Mouse (Mus musculus) liver, postnatal 0 days (tissue): ENCODE results near the gene C1qtnf6.

ENCODE experiments used
- CTCF ChIP-seq: sonication (generic); IDR thresholded peaks from 2 replicates; pipeline ENCODE4 v1.5.1; 2016; ENCODE audit warnings: antibody characterized with exemption, low read depth
- EP300 ChIP-seq: IDR thresholded peaks from 2 replicates; pipeline ENCODE4 v1.6.1; 2016; ENCODE audit warnings: antibody characterized with exemption, low read depth, mild to moderate bottlenecking

DNA sequence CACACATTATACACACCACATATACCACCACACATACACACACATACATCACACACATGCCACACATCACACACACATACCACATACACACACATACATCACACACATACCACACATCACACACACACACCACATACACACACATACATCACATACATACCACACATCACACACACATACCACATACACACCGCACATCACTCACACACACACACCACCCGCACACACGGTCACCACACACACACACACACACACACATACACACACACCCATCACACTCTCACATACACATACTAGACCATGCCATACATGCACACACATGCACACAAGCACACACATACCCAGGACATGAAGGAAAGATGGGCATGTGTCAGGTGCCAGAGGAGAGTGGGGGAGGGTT is 32.1 kb upstream of the C1qtnf6 start:
- TF ChIP-seq CTCF (no peak), EP300 (no peak)
